1 mouse cellular context compared by ENCODE assay signal in the genomic region with DNA sequence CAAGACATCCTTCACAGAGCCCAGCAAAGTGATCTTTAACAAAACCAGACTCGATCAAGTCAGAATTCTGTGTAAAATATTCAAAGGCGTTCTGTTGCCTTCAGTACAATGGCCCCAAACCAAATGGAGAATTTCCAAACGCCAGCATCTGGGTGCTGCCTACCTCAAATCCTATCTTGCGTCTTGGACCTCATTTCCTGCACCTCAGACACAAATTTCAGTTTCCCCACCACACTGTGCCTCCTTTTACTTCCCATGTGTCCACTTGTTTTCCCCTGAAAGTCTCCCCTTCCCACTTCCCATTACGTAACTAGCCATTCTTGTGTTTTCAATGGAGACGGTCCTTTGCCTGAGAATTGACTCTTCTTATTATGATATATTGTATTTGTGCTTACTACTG.
TF ChIP-seq lines count a peak whose summit lies in the region.

No protein-coding gene starts in this region.

TF ChIP-seq in myocyte, 11 proteins besides CTCF, POLR2A, EP300 and RAD21:
- TF ChIP-seq MYOG (IDR thresholded peaks at IDR 0.05; ENCODE audit: control insufficient read depth in 1 of 3, insufficient read depth in 1 of 3, insufficient read length in 2 of 3, low read depth in 2 of 3) (no peak), REST (IDR thresholded peaks at IDR 0.05; ENCODE audit: insufficient read depth, insufficient read length) (no peak), MYOD1 (IDR thresholded peaks at IDR 0.05; ENCODE audit: control insufficient read depth in 1 of 3, insufficient read length in 2 of 3, low read depth in 2 of 3) (no peak), TCF3 (IDR thresholded peaks at IDR 0.05; ENCODE audit: insufficient read length, low read depth) (no peak), SRF (IDR thresholded peaks at IDR 0.05; ENCODE audit: control insufficient read depth, insufficient read length, low read depth) (no peak), USF1 (IDR thresholded peaks at IDR 0.05; ENCODE audit: low read depth) (no peak), E2F4 (IDR thresholded peaks at IDR 0.05; ENCODE audit: insufficient read depth) (no peak), MAX (IDR thresholded peaks at IDR 0.05; ENCODE audit: low read depth) (no peak), POLR2AphosphoS2 (IDR thresholded peaks at IDR 0.05; ENCODE audit: insufficient read length, low read depth) (no peak)
